Mouse (Mus musculus): ENCODE results near the gene Arhgap15. TPM values are rescaled to one million over a fixed set of nuclear protein-coding genes. Genes with fewer than 3 reads are reported as not detected.

Gene Arhgap15
- total and polyA plus RNA-seq, 3 experiments = 1.5 to 2.8 TPM; not detected in 1

DNA sequence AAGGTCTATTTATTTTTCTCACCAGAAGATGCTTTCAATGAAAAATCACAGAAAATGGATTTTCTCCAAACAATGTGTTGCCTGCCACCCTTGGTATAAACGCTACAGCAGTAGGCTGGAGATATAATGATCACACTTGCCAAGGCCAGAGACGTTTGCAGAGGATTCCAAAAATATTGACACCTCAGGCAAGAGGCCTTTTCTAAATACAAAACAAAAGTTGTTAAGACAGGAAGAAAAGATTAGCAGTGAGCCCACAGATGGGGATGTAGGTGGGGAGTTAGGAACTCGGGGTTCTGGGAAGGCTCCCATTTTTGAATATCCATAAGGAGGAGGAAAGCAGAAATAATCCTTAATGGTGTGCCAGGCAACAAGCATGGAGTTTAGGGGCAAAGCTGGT lies 386.2 kb downstream of the Arhgap15 start:
- Histone ChIP-seq H3K27me3 (ENCODE audit: control insufficient read depth in 1 of 2, insufficient read depth in 2 of 2, low read length in 2 of 2) (no peaks in the 10 kb centered on the region), H3K9me3 (replicated peaks; ENCODE audit: insufficient read depth, low read length) (no peaks in the 10 kb centered on the region), H3K4me1 (ENCODE audit: control insufficient read depth in 1 of 2, insufficient read depth in 2 of 2, low read length in 2 of 2) (no peaks in the 10 kb centered on the region), H3K27ac (ENCODE audit: control insufficient read depth, low read depth, low read length) (no peak overlapping the region), H3K9ac (ENCODE audit: control insufficient read depth, low read depth, low read length, poor library complexity, severe bottlenecking) (no peak overlapping the region), H3K36me3 (ENCODE audit: control insufficient read depth in 1 of 2, insufficient read depth in 2 of 2, low read length in 2 of 2) (no peaks in the 10 kb centered on the region), H3K4me3 (ENCODE audit: control insufficient read depth in 1 of 2, insufficient read depth in 1 of 2, low read depth in 2 of 2, low read length in 2 of 2) (no peak overlapping the region), H3K79me2 (ENCODE audit: control insufficient read depth, insufficient read depth, low read length, poor library complexity) (no peaks in the 10 kb centered on the region)
- no peak for DNase-seq (ENCODE audit: low read depth, low spot score)
- TF ChIP-seq HCFC1 (IDR thresholded peaks at IDR 0.05; ENCODE audit: low read depth, low read length) (no peak), E2F4 (IDR thresholded peaks at IDR 0.05; ENCODE audit: borderline replicate concordance, low read depth, low read length) (no peak), NELFE (IDR thresholded peaks at IDR 0.05; ENCODE audit: low read depth, low read length) (no peak), ETS1 (IDR thresholded peaks at IDR 0.05; ENCODE audit: low read depth, low read length) (no peak), USF2 (IDR thresholded peaks at IDR 0.05; ENCODE audit: borderline replicate concordance in 1 of 2, insufficient read depth in 1 of 2, low read depth in 1 of 2, low read length in 2 of 2) (no peak), POLR2AphosphoS5 (IDR thresholded peaks at IDR 0.05; ENCODE audit: borderline replicate concordance, low read depth, low read length) (no peak), ZMIZ1 (IDR thresholded peaks at IDR 0.05; ENCODE audit: low read depth, low read length) (no peak), TCF12 (IDR thresholded peaks at IDR 0.05; ENCODE audit: low read depth, low read length) (no peak)

DNA sequence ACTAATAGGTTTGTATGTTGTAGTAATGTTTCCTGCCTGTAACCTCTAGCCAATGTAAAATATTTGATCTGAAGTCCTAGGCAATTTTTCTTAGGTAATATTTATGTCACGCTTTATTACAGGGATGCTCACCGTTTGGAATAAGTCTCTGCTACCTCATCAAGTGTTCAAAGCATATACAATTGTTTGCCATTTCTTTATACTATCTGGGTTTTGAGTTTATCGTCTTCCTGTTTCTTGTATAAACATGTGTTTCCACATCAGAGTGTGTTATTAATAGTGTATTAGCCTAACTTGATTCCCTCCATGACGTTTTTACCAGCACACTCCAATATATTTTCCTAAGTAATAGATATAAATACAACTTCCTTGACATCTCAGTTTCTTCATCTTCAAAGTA lies 391.8 kb downstream of the Arhgap15 start:
- H3K4me1 ChIP-seq (ENCODE audit: control insufficient read depth in 1 of 2, insufficient read depth in 2 of 2, low read length in 2 of 2) = no peaks in the 10 kb centered on the region
- no peak overlapping the region for H3K27ac ChIP-seq (ENCODE audit: control insufficient read depth, low read depth, low read length)
- no peak for TF ChIP-seq MYC (IDR thresholded peaks at IDR 0.05; ENCODE audit: low read depth, low read length)
- TF ChIP-seq GABPA (IDR thresholded peaks at IDR 0.05; ENCODE audit: low read depth, low read length) = no peak
- no peak for TF ChIP-seq UBTF (IDR thresholded peaks at IDR 0.05; ENCODE audit: borderline replicate concordance, insufficient read depth, low read depth, low read length)
- TF ChIP-seq BHLHE40 (IDR thresholded peaks at IDR 0.05; ENCODE audit: borderline replicate concordance, low read depth, low read length) = no peak
- no peak for TF ChIP-seq TBP (IDR thresholded peaks at IDR 0.05; ENCODE audit: low read depth, low read length)
- TF ChIP-seq ETS1 (IDR thresholded peaks at IDR 0.05; ENCODE audit: low read depth, low read length) = no peak
- TF ChIP-seq MYB (IDR thresholded peaks at IDR 0.05; ENCODE audit: low read depth, low read length) = no peak
- no peak for TF ChIP-seq ZMIZ1 (IDR thresholded peaks at IDR 0.05; ENCODE audit: low read depth, low read length)
- no peak for TF ChIP-seq MAX (IDR thresholded peaks at IDR 0.05; ENCODE audit: low read length)
- H3K79me2 ChIP-seq (ENCODE audit: control insufficient read depth, insufficient read depth, low read length, poor library complexity) = no peaks in the 10 kb centered on the region
- no peaks in the 10 kb centered on the region for H3K9me3 ChIP-seq (replicated peaks; ENCODE audit: insufficient read depth, low read length)
- no peak for DNase-seq (ENCODE audit: low read depth, low spot score)
- no peaks in the 10 kb centered on the region; a peak in 1 of 4 replicates for H3K36me3 ChIP-seq (ENCODE audit: control insufficient read depth in 1 of 2, insufficient read depth in 2 of 2, low read length in 2 of 2)
- H3K9ac ChIP-seq (ENCODE audit: control insufficient read depth, low read depth, low read length, poor library complexity, severe bottlenecking) = no peak overlapping the region
- H3K27me3 ChIP-seq (ENCODE audit: control insufficient read depth in 1 of 2, insufficient read depth in 2 of 2, low read length in 2 of 2) = no peaks in the 10 kb centered on the region
- no peak overlapping the region for H3K4me3 ChIP-seq (ENCODE audit: control insufficient read depth in 1 of 2, insufficient read depth in 1 of 2, low read depth in 2 of 2, low read length in 2 of 2)
